Mouse (Mus musculus) cortical plate, adult 2 months (tissue): ENCODE data around the gene Rhoj.
"Not testable (repeated sequence)": the region's sequence is repeated elsewhere in the genome, so short reads cannot be mapped to it uniquely, and the experiment has no call there.

ENCODE experiments used
- CTCF ChIP-seq: fragments of 200-500 bp; IDR thresholded peaks from 2 replicates; pipeline ENCODE4 v1.5.1; 2011; ENCODE audit warnings: mild to moderate bottlenecking, control low read depth, low read length; ENCODE audit not compliant: insufficient read depth; ENCODE audit errors: extremely low read depth
- POLR2A ChIP-seq: fragments of 200-500 bp; IDR thresholded peaks from 2 replicates; pipeline ENCODE4 v1.6.1; 2011; ENCODE audit warnings: mild to moderate bottlenecking, low read length, control low read depth; ENCODE audit not compliant: insufficient read depth; ENCODE audit errors: extremely low read depth

GRCm38 (mm10) chr12:75349537-75349936, 41.4 kb downstream of the Rhoj start:
- not testable (repeated sequence) for TF ChIP-seq CTCF, POLR2A
